Mouse (Mus musculus): ENCODE results near the gene Btbd9. TPM values are rescaled to one million over a fixed set of nuclear protein-coding genes. Genes with fewer than 3 reads are reported as not detected.

Gene Btbd9
- polyA plus RNA-seq, 1 experiment from 2014 or later, result 40.6 TPM

- no peak for ATAC-seq
- Histone ChIP-seq H3K9me3 (ENCODE audit: low read length) (no peaks in the 10 kb centered on the region), H3K4me3 (ENCODE audit: low read depth, low read length) (no peak overlapping the region), H3K36me3 (ENCODE audit: insufficient read depth, low read length) (no peaks in the 10 kb centered on the region), H3K4me1 (ENCODE audit: insufficient read depth, low read depth, low read length) (no peaks in the 10 kb centered on the region), H3K9ac (replicated peaks; ENCODE audit: low read depth) (no peak overlapping the region), H3K4me2 (replicated peaks; ENCODE audit: low read depth, low read length) (no peak overlapping the region), H3K27ac (ENCODE audit: low read length) (no peak overlapping the region), H3K27me3 (replicated peaks; ENCODE audit: insufficient read depth, low read length) (no peaks in the 10 kb centered on the region)
- no peak for TF ChIP-seq CTCF (IDR thresholded peaks at IDR 0.05)
- no peak for TF ChIP-seq EP300 (IDR thresholded peaks at IDR 0.05)
- DNase-seq (ENCODE audit: low spot score), result no peak
- WGBS, result 74% methylated on average over 3 of the region's 3 CpGs
Measured at GRCm38 (mm10) chr17:30388391-30388790, 187.9 kb downstream of the Btbd9 start.

GRCm38 (mm10) chr17:30386241-30386640 lies 190.0 kb downstream of the Btbd9 start:
- H3K4me3 ChIP-seq (ENCODE audit: low read depth, low read length), result no peak overlapping the region
- no peaks in the 10 kb centered on the region for H3K36me3 ChIP-seq (ENCODE audit: insufficient read depth, low read length)
- H3K9me3 ChIP-seq (ENCODE audit: low read length), result no peaks in the 10 kb centered on the region
- no peaks in the 10 kb centered on the region for H3K4me1 ChIP-seq (ENCODE audit: insufficient read depth, low read depth, low read length)
- no peak overlapping the region for H3K4me2 ChIP-seq (replicated peaks; ENCODE audit: low read depth, low read length)
- no peaks in the 10 kb centered on the region for H3K27me3 ChIP-seq (replicated peaks; ENCODE audit: insufficient read depth, low read length)
- TF ChIP-seq CTCF (IDR thresholded peaks at IDR 0.05) (no peak), EP300 (IDR thresholded peaks at IDR 0.05) (no peak)
- WGBS, result 78% methylated on average over 9 of the region's 9 CpGs
- DNase-seq (ENCODE audit: low spot score) (no peak), ATAC-seq (no peak)
- no peak overlapping the region for H3K27ac ChIP-seq (ENCODE audit: low read length)
- H3K9ac ChIP-seq (replicated peaks; ENCODE audit: low read depth), result no peak overlapping the region

- H3K27me3 ChIP-seq (replicated peaks; ENCODE audit: insufficient read depth, low read length), result no peaks in the 10 kb centered on the region
- no peak overlapping the region for H3K9ac ChIP-seq (replicated peaks; ENCODE audit: low read depth)
- H3K36me3 ChIP-seq (ENCODE audit: insufficient read depth, low read length), result no peaks in the 10 kb centered on the region
- no peak for TF ChIP-seq EP300 (IDR thresholded peaks at IDR 0.05)
- TF ChIP-seq CTCF (IDR thresholded peaks at IDR 0.05), result no peak
- DNase-seq (ENCODE audit: low spot score), result no peak
- H3K27ac ChIP-seq (ENCODE audit: low read length), result no peak overlapping the region
- no peaks in the 10 kb centered on the region for H3K9me3 ChIP-seq (ENCODE audit: low read length)
- H3K4me2 ChIP-seq (replicated peaks; ENCODE audit: low read depth, low read length), result no peak overlapping the region
- 84% methylated on average over 6 of the region's 6 CpGs for WGBS
- no peaks in the 10 kb centered on the region for H3K4me1 ChIP-seq (ENCODE audit: insufficient read depth, low read depth, low read length)
- H3K4me3 ChIP-seq (ENCODE audit: low read depth, low read length), result no peak overlapping the region
- ATAC-seq, result no peak
Measured at GRCm38 (mm10) chr17:30383649-30384048, 192.6 kb downstream of the Btbd9 start.

- Histone ChIP-seq H3K27ac (ENCODE audit: low read length) (no peak overlapping the region), H3K27me3 (replicated peaks; ENCODE audit: insufficient read depth, low read length) (no peaks in the 10 kb centered on the region), H3K4me2 (replicated peaks; ENCODE audit: low read depth, low read length) (no peak overlapping the region), H3K4me1 (ENCODE audit: insufficient read depth, low read depth, low read length) (no peaks in the 10 kb centered on the region), H3K36me3 (ENCODE audit: insufficient read depth, low read length) (no peaks in the 10 kb centered on the region), H3K9ac (replicated peaks; ENCODE audit: low read depth) (no peak overlapping the region), H3K9me3 (ENCODE audit: low read length) (no peaks in the 10 kb centered on the region), H3K4me3 (ENCODE audit: low read depth, low read length) (no peak overlapping the region)
- ATAC-seq (no peak), DNase-seq (ENCODE audit: low spot score) (no peak)
- TF ChIP-seq EP300 (IDR thresholded peaks at IDR 0.05) (no peak), CTCF (IDR thresholded peaks at IDR 0.05) (no peak)
- WGBS, result 61% methylated on average over 5 of the region's 5 CpGs
Measured at GRCm38 (mm10) chr17:30378221-30379010, 197.9 kb downstream of the Btbd9 start.

- Histone ChIP-seq H3K27me3 (replicated peaks; ENCODE audit: insufficient read depth, low read length) (no peaks in the 10 kb centered on the region), H3K4me1 (ENCODE audit: insufficient read depth, low read depth, low read length) (no peaks in the 10 kb centered on the region), H3K9me3 (ENCODE audit: low read length) (no peaks in the 10 kb centered on the region), H3K27ac (ENCODE audit: low read length) (no peak overlapping the region), H3K9ac (replicated peaks; ENCODE audit: low read depth) (no peak overlapping the region), H3K4me3 (ENCODE audit: low read depth, low read length) (no peak overlapping the region), H3K36me3 (ENCODE audit: insufficient read depth, low read length) (no peaks in the 10 kb centered on the region), H3K4me2 (replicated peaks; ENCODE audit: low read depth, low read length) (no peak overlapping the region)
- no peak for ATAC-seq
- WGBS, result 46% methylated on average over 1 of the region's 1 CpGs
- TF ChIP-seq EP300 (IDR thresholded peaks at IDR 0.05), result no peak
- TF ChIP-seq CTCF (IDR thresholded peaks at IDR 0.05), result no peak
- no peak for DNase-seq (ENCODE audit: low spot score)
Measured at GRCm38 (mm10) chr17:30377754-30378153, 198.5 kb downstream of the Btbd9 start.

GRCm38 (mm10) chr17:30375107-30375506 lies 201.2 kb downstream of the Btbd9 start:
- H3K9ac ChIP-seq (replicated peaks; ENCODE audit: low read depth), result no peak overlapping the region
- no peak overlapping the region for H3K4me2 ChIP-seq (replicated peaks; ENCODE audit: low read depth, low read length)
- TF ChIP-seq CTCF (IDR thresholded peaks at IDR 0.05) (no peak), EP300 (IDR thresholded peaks at IDR 0.05) (peak; percentile 93)
- ATAC-seq, result peak; percentile 77
- H3K4me3 ChIP-seq (ENCODE audit: low read depth, low read length), result no peak overlapping the region
- H3K27ac ChIP-seq (ENCODE audit: low read length), result no peak overlapping the region
- 56% methylated on average over 1 of the region's 1 CpGs for WGBS
- H3K9me3 ChIP-seq (ENCODE audit: low read length), result no peaks in the 10 kb centered on the region
- H3K27me3 ChIP-seq (replicated peaks; ENCODE audit: insufficient read depth, low read length), result no peaks in the 10 kb centered on the region
- no peaks in the 10 kb centered on the region for H3K4me1 ChIP-seq (ENCODE audit: insufficient read depth, low read depth, low read length)
- DNase-seq (ENCODE audit: low spot score), result peak; percentile 93
- no peaks in the 10 kb centered on the region for H3K36me3 ChIP-seq (ENCODE audit: insufficient read depth, low read length)
